Mouse (Mus musculus) retina, postnatal 1 day (tissue): ENCODE measurements around the gene Klhl36.
A peak's percentile ranks its signal among the peaks of the same experiment; 100 is the strongest.

Experiments
- DNase-seq: peaks from one replicate; pipeline ENCODE4 v3.0.0-alpha.2; 2012

Klhl36 gene

DNA sequence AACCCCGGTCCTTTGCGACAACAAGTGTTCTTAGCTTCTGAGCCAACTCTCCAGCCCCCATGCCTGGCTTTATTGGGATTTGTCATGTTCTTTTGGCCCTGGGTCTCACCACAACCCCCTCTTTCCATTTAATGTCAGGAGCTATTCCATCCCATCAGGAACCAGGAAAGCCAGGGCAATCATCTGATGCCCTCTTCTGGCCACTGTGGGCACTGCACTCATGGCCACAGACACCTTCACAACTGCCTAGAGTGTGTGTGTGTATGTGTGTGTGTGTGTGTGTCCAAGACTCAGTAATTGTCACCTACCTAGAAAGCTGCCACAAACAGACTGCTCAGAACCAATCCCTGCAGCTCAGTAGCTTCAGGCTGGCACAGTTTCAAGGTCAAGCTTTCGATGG is 25.1 kb downstream of the Klhl36 start:
- peak; percentile 66 for DNase-seq

DNA sequence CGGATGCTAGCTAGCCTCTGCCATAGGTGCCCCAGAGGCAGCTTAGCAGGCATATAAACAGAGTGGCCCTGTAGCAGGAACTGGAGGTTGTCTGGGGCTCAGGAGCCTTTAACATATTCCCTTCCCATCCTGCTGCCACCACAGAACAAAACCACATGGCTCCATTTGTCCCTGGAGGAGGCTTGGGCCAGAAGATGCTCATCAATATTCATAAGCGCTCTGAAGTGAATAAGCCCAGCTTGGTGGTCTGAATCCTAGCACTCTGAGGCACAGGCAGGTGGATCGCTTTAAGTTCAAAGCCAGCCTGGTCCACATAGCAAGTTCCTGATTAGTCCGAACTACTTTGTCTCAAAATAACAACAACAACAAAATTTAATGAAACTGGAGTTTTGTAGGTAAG is 25.9 kb downstream of the Klhl36 start:
- no peak for DNase-seq

DNA sequence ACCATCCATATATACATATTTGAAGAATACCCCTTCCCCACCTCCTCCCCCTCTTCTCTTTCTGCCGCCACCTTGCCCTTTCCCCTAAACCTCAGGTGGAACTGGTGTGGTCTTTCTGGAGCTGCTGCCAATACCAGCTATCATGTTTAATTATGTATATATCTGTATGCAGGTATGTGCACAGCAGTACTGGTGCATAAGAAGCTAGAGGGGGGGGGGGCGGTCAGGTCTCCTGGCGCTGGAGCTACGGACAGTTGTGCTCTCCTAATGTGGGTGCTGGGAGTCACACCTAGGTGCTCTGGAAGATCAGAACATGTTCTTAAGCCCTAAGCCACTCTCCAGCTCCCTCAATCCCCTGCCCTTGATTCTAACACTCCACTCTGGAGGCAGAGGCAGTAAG is 35.0 kb downstream of the Klhl36 start:
- no peak for DNase-seq

DNA sequence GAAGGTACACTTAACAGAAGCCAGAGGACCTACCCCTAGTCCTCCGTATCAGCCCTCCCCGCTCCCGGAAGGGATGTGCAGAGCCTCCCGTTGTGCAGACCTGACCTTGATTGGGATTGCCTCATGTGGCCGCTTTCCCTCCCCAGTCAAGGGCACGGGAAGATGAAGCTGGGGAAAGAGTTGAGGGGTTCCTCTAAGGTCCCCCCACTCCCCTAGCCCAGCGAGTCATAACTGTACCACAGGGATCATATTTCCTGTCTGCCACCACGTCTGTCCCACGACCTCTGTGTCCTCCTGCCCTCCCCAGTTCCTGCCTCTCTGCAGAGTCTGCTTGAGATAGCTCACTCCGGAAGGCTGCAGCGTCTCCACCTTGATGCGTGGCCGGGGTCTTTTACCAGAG is 35.9 kb downstream of the Klhl36 start:
- no peak for DNase-seq

DNA sequence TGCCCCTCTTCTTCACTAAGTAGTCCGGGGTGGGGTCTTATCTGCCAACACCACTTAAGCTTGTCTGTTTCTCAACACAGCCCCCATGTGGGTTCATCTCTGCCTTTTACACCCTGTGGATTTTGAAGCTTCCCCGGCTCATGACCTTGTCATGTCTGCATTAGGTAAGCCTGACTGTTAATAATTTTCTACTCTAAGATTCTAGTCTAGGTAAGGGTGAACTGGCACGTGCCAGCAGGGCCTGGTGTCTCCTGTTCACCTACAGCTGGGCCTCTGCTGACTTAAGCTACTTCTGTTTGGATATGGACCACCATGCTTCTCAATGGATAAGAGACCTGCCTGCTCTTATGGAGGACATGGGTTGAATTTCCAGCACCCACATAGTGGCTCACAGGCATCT is 39.3 kb downstream of the Klhl36 start:
- DNase-seq: no peak

DNA sequence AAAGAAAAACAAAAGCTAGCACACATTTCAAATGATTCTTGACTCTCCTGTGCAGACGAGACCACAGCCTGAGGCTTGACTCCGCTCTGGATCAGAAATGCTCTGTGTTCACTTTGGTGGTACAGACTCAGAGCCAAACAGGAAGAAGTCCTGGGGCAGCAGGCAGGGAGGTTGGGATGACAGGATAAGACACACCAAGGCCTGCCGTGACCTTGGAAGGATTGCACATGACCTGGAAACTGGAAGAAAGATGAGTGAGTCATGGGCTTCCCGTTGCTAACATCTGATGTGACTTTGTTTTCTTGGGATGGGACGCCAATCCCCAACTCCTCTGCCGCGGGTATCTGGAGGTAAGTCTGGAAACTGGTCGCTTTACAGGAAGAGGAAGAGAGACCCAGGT is 39.9 kb downstream of the Klhl36 start:
- no peak for DNase-seq

DNA sequence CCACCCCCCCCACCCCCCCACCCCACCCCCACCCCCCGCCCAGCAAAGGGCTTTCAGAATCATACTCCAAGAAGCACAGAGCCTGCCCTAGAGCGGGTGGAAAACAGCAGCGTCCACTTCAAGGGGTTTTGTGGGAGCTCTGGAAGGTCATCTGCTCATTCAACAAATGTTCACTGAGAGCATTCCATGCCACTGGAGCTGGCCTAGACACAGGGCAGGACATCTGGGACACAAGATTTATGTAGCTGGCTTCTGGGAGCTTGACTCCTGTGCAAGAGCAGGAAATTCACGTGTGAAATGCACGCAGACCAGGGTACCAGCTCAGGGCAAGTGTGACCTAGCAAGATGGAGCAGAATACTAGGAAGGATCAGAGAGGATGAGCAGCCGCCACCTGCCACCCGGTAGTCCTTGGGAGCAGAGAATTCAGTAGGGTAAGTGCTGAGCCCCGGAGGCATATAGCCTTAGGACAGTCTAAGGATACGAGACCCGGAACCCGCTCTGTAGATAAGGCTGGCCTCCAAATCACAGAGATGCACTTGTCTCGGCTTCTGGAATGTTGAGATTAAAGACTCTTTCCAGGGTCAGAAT is 42.4 kb downstream of the Klhl36 start:
- peak; percentile 40 for DNase-seq

DNA sequence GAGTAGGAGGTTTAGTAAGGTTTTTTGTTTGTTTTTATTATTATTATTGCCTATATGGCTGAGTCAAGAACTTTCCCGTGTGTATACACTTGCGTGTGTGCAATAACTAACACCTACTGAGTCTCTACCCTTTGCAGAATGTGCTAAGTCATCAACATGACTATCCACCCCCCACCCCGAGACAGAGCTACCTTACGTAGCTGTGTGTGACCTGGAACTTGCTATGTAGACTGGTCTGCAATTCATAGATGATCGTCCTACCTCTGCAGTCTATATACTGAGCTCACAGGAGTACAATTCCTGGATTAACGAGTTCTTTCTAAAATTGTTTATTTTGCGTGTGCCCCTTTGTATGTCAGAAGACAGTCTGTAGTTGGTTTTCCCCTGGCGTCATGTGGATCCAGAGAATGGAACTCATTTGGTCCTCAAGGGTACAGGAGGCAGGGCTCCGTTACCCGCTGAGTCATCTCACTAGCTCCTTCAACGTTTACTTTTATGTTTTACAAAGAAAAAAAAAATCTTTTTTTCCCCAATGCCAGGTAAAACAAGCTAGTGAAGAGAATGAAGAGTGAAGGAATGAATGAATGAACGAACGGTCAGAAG is 48.0 kb downstream of the Klhl36 start, which contains the start of gene Usp10:
Gene Usp10, plus strand, starts transcription at position 417 of the 603 bp plus-strand sequence.
- DNase-seq: no peak

DNA sequence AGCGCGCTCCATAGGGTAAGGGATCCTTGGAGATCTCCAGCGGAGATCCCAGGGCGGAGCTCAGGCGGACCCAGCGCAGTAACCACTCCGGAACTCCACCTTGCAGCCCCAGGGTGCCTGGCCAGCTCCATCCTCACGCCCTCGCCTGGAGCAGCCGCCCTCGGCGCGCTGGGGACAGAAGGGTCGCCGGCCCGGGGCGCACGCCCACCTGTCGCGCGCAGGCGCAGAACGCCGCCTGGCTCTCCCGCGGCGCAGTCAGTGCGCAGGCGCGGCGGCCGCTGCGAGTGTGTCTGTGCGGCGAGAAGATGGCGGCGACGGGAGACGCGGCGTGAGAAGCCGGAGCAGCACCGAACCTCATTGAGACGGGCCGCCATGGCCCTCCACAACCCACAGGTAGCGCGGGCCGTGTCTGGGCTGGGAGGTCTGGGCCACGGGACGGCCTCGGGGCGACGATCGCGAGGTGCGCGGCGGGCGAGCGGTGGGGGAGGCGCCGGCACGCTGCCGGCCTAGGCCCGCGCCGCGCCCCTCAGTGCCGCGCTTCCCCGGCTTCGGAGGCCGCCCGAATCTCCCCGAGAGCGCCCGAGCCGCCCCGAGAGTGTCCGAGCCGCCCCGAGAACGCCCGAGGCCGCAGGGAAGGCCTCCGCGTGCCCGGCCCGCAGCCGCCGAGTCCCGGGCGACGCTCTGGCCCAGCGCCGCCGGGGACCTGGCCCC is 48.6 kb downstream of the Klhl36 start, which contains the start of gene Gm20388:
Gene Gm20388, plus strand, starts transcription at position 295 of the 711 bp plus-strand sequence.
- peak; percentile 95 for DNase-seq

DNA sequence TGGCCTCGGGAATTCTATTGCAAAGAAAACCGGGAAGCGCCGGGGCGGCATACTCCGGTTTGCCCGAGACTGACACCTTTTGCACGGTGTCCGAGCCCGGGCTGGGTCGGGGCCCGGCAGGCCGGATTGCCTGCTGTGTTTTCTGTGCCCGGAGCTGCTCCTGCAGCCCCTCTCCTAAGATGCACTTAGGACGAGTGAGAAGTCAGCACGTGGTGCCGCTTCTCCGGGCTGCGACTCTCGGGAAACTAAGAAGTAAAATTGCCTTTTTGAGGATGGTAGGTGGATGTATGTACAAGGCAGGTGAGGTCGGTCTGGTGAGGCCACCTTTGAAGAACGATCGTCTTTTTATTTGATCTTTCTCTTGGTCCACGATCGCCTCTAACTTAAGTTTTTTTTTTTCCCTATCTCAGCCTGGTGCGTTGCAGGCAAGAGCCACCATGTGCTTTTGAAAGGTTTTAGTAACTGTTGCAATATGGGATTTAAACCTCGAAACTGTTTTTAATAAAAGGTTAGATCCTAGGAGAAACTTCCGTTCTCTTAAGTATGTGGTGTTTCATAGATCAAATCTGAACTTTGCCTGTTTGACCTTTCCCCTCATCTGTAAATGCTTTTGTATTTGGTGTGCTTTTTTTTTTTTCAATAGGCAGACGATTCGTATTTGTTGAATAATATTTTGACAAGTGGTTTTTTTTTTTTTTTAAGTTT is 49.3 kb downstream of the Klhl36 start:
- no peak for DNase-seq

DNA sequence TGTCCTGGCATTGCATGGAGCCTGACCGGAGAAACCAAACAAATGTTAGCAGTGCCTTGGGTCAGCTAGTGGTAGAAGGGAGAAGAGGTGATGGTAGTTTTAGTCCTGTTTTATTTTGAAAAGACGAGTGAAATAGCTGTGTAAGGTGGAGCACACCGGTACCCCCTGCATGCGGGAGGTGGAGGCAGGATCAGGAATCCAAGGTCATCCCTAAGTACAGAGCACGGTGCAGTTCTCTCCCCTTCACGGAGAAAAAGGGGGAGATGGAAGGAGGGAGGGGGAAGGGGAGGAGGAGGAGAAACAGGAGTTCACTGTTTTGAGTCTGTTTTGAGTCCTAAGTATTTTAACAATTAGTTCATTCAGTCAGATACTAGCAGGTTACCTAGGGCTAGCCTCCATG is 50.6 kb downstream of the Klhl36 start:
- DNase-seq: no peak

DNA sequence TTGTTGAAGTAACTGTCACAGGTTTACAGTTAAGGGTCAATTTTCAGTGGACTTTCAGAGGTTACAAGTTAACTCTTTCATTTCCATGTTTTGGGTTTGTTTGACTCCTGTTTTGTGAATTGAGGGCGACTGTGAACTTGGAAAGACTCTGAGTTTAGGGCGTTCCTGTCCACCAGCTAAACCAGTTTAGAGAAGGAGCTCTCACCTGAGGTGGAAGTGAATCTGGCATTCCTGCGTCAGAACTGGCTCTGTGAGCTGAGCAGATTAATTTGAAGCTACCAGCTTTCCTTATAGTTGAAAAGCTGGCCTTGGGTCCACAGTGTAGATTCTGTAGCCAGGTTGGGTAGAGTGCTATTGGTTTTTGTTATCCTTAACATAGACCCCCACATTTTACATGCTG is 51.1 kb downstream of the Klhl36 start:
- no peak for DNase-seq

DNA sequence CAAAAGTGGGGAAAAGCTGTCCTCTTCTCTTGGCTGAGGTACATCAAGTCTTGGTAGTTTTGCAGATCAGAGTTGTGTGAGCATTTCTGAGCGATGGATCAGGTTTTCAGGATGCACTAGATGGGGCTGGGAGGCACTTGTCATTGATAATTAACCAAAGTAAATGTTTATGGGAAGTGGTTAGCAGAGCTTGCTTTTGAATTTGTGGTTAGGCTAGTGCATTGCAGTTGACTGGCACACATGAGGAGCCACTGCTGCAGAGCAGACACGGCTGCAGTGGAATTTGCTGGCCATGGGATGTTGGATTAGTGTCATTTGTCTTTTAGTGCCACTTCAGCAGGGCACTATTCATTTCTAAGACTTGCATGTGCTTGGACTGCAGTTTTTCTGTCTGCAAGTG is 52.1 kb downstream of the Klhl36 start:
- DNase-seq: no peak

DNA sequence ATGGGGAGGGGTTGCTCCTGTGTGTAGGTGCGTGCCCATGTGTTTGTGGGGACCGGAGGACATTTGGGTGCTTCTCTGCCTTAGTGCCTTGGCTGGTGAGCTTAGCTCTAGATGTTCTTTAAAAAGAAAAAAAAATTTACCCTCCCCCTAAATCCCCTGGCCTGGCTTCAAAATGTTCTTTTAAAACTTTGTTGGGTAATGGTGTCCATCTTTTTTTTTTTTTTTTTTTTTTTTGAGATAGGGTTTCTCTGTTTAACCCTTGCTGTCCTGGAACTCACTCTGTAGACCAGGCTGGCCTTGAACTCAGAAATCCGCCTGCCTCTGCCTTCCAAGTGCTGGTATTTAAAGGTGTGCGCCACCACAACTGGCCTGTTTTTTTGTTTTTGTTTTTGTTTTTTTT is 53.2 kb downstream of the Klhl36 start:
- no peak for DNase-seq

DNA sequence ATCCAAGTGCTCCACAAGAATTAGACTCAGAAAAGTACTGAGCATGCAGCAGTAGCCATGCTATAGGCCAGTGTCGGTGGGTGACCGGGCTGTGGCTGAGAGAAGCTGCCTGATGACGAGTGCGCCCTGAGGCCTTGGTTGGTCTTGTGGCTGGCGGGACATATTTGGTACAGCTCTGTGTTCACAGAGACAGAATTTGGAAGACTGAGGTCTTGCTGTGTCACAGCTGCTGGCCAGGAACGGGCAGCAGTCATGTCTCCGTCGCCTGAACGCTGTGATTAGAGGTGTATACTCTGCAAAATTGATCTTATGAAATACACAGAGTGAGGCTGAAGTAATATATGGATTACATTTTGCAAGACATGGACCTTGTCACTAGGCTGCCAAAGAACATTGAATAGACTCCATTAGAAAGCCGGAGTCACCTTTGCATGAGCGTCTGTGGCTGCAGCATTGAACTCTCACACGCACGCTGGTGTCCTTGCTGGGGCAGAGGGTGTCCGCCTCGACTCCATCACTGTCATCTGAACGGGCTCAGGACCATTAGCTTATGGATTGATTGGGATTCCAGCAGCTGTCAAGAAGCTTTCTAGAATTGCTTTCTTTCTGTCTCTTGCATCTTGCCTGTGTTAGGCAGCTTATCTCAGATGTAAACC is 54.3 kb downstream of the Klhl36 start:
- DNase-seq: no peak

DNA sequence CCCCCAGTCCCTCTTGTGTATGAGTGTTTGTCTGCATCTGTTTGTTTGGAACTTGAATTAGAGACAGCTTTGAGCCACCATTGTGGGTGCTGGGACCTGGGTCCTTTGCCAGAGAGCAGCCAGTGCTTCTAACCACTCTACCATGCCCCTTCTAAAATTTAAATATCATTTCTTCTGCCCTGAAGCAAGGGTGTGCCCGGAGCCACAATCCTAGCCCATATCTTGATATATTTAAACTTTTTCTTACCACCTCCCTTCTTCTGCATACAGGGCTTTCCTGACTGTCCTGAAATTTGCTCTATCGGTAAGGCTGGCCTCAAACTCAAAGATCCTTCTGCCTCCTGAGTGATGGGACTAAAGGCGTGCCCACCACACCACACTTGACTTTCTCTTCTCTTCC is 55.3 kb downstream of the Klhl36 start:
- DNase-seq: no peak

DNA sequence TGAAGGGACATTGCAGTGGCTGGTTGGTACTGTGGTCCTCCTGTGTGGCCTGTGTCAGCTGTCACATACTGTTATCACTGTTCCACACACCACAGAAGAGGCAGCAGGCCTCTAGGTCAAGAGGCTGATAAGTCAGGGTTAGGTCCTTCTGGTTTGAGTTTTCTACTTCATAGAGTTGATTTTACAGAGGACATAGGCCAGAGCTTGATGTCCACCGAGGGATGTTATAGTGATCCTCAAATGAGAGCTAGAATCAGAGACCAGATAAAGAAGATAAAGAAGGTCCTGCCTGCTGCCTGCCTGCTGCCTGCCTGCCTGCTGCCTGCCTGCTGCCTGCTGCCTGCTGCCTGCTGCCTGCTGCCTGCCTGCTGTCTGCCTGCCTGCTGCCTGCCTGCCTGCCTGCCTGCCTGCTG is 56.1 kb downstream of the Klhl36 start:
- DNase-seq: no peak

DNA sequence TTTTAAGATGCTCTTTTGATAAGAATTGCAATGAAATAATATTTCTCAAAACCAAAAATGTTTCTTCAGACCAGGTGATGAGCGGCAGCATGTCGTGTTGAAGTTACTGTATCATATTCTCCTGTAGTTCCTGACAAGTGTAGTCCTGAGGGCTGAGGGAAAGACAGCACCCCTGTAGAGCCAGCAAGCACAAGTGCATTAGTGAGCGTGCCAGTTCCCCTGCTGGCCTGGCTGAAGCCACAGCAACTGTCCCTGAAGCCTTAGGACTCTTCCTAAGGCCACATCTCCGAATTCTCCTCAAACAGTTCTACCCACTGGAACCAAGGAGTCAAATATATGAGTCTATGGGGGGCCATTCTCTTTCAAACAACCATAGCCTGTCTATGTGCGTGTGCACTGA is 61.2 kb downstream of the Klhl36 start:
- no peak for DNase-seq

DNA sequence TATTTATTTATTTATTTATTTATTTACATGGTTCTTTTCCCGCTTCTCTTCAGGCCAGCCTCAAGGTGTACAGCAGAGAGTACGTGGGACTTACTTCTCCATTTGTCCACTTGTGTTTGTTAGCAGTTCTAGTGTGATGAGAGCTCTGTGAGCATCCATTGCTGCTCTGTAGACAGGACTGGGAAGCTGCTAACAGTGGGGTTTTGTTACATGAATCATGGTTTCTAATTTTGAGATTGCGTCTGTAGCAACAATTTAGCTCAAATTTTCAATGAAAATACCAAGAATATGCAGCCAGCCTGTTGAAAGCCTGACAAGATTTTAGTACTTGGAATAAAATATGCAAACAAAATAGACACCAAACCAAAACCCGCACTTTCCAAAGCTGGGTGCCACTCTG is 63.4 kb downstream of the Klhl36 start:
- no peak for DNase-seq

DNA sequence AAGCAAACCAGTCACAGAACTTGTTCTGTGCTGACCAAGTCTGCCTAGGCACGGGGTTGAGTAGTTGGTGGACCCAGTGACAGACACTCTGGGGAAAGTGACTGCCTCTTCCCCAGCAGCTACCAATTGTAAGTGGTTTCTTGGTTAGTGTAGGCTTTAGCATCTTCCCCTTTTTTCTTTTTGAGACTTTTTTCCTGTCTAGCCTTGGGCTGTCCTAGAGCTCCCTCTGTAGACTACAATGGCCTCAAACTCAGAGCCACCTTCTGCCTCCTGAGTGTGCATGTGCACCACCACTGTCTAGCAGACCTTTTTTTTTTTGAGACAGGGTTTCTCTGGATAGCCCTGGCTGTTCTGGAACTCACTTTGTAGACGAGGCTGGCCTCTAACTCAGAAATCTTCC is 64.4 kb downstream of the Klhl36 start:
- DNase-seq: no peak
